Mouse (Mus musculus) hindbrain, embryonic 11.5 days (tissue): ENCODE measurements around the gene Cyp4f40. TPM values are rescaled to one million over a fixed set of nuclear protein-coding genes. Genes with fewer than 3 reads are reported as not detected.

ENCODE experiments used
- polyA plus RNA-seq: library from polyadenylated mRNA; unstranded; fragments of >200 nt; fragmentation: Nextera tagmentation; extraction: Ambion mirVana; gene quantifications from 2 replicates; pipeline ENCODE4 v1.2.1, GENCODE M21; 2014

Gene Cyp4f40
- polyA plus RNA-seq, 1 experiment from 2014 or later, result not detected

Other genes with a start within 250 kb of the Cyp4f40 start
- not detected in 2 replicates for gene Pglyrp2, start 234.7 kb upstream of the Cyp4f40 start, polyA plus RNA-seq
- gene Cyp4f39, start 206.2 kb upstream of the Cyp4f40 start, polyA plus RNA-seq, result 0.50 TPM in 1 of 2 replicates, not detected in the other
- gene Cyp4f17, start 152.8 kb upstream of the Cyp4f40 start, polyA plus RNA-seq, result 6.0 and 10.3 TPM in 2 replicates
- 11.4 TPM in 2 replicates for gene Cyp4f16, start 122.3 kb upstream of the Cyp4f40 start, polyA plus RNA-seq
- gene Cyp4f37, start 37.6 kb upstream of the Cyp4f40 start, polyA plus RNA-seq, result not detected in 2 replicates
- gene Cyp4f15, start 26.7 kb downstream of the Cyp4f40 start, polyA plus RNA-seq, result 0.43 and 0.66 TPM in 2 replicates
- gene Zfp871, start 129.4 kb downstream of the Cyp4f40 start, polyA plus RNA-seq, result 38.3 and 56.8 TPM in 2 replicates
- 43.0 and 49.1 TPM in 2 replicates for gene Zfp811, start 151.0 kb downstream of the Cyp4f40 start, polyA plus RNA-seq
- 20.3 and 24.4 TPM in 2 replicates for gene Zfp799, start 171.4 kb downstream of the Cyp4f40 start, polyA plus RNA-seq
- 8.6 and 10.0 TPM in 2 replicates for gene Zfp870, start 232.7 kb downstream of the Cyp4f40 start, polyA plus RNA-seq